Mouse (Mus musculus): Measurements from ENCODE around the gene Paxx. TPM values are rescaled to one million over a fixed set of nuclear protein-coding genes. Genes with fewer than 3 reads are reported as not detected.

Gene Paxx
- polyA plus RNA-seq, 1 experiment from 2014 or later: 14.3 TPM

- WGBS: 79% methylated on average over 20 of the region's 20 CpGs
Observed at GRCm38 (mm10) chr2:25501593-25502486, 40.9 kb upstream of the Paxx start, which contains the start of gene C8g. Gene C8g, minus strand, starts transcription at chr2:25501719.

GRCm38 (mm10) chr2:25500576-25501405, 39.9 kb upstream of the Paxx start, which contains the start of gene Fbxw5:
Gene Fbxw5, plus strand, starts transcription at chr2:25500750.
- H3K27ac ChIP-seq (replicated peaks; ENCODE audit: low read depth, low read length): peak within 1 kb of the TSS; percentile 35; the same call in 1 of the 2 replicates
- ATAC-seq (replicated peaks; ENCODE audit: insufficient number of reproducible peaks, low FRiP score, low TSS enrichment, low read depth): peak; percentile 78
- 2% methylated on average over 36 of the region's 44 CpGs for WGBS

More at GRCm38 (mm10) chr2:25501593-25502486, 40.9 kb upstream of the Paxx start, which contains the start of gene C8g:
- Histone ChIP-seq H3K4me2 (ENCODE audit: low read depth, low read length) (peak within 1 kb of the TSS; percentile 69), H3K27ac (replicated peaks; ENCODE audit: low read depth, low read length) (peak within 1 kb of the TSS; percentile 35; the same call in 1 of the 2 replicates), H3K9ac (replicated peaks; ENCODE audit: low read length) (peak within 1 kb of the TSS; percentile 94), H3K4me3 (ENCODE audit: low read depth, low read length) (peak within 1 kb of the TSS; percentile 89), H3K4me1 (ENCODE audit: control insufficient read depth, insufficient read depth, low read length) (peaks cover 5% of the 10 kb centered on the region), H3K9me3 (replicated peaks; ENCODE audit: control insufficient read depth, low read length) (no peaks in the 10 kb centered on the region), H3K27me3 (ENCODE audit: control insufficient read depth, insufficient read depth, low read length) (no peaks in the 10 kb centered on the region), H3K36me3 (replicated peaks; ENCODE audit: control insufficient read depth, insufficient read depth, low read depth, low read length) (no peaks in the 10 kb centered on the region; the same call in none of the 2 replicates)
- ATAC-seq (replicated peaks; ENCODE audit: insufficient number of reproducible peaks, low FRiP score, low TSS enrichment, low read depth): no peak
- DNase-seq (ENCODE audit: low spot score): no peak

GRCm38 (mm10) chr2:25500071-25500575, 39.2 kb upstream of the Paxx start:
- DNase-seq (ENCODE audit: low spot score): no peak

More at GRCm38 (mm10) chr2:25500576-25501405, 39.9 kb upstream of the Paxx start, which contains the start of gene Fbxw5:
- Histone ChIP-seq H3K27me3 (ENCODE audit: control insufficient read depth, insufficient read depth, low read length) (no peaks in the 10 kb centered on the region), H3K4me3 (ENCODE audit: low read depth, low read length) (peak within 1 kb of the TSS; percentile 89), H3K4me1 (ENCODE audit: control insufficient read depth, insufficient read depth, low read length) (peaks cover 5% of the 10 kb centered on the region), H3K36me3 (replicated peaks; ENCODE audit: control insufficient read depth, insufficient read depth, low read depth, low read length) (no peaks in the 10 kb centered on the region; the same call in 1 of the 2 replicates), H3K9me3 (replicated peaks; ENCODE audit: control insufficient read depth, low read length) (no peaks in the 10 kb centered on the region), H3K4me2 (ENCODE audit: low read depth, low read length) (peak within 1 kb of the TSS; percentile 69), H3K9ac (replicated peaks; ENCODE audit: low read length) (peak within 1 kb of the TSS; percentile 94)
- DNase-seq (ENCODE audit: low spot score): peak; percentile 97

GRCm38 (mm10) chr2:25498622-25499478, 38.0 kb upstream of the Paxx start:
- Histone ChIP-seq H3K27me3 (ENCODE audit: control insufficient read depth, insufficient read depth, low read length) (no peaks in the 10 kb centered on the region), H3K9ac (replicated peaks; ENCODE audit: low read length) (no peak overlapping the region), H3K9me3 (replicated peaks; ENCODE audit: control insufficient read depth, low read length) (no peaks in the 10 kb centered on the region), H3K4me3 (ENCODE audit: low read depth, low read length) (no peak overlapping the region), H3K36me3 (replicated peaks; ENCODE audit: control insufficient read depth, insufficient read depth, low read depth, low read length) (no peaks in the 10 kb centered on the region), H3K4me2 (ENCODE audit: low read depth, low read length) (no peak overlapping the region), H3K4me1 (ENCODE audit: control insufficient read depth, insufficient read depth, low read length) (peaks cover 5% of the 10 kb centered on the region), H3K27ac (replicated peaks; ENCODE audit: low read depth, low read length) (no peak overlapping the region)
- WGBS: 70% methylated on average over 15 of the region's 15 CpGs
- ATAC-seq (replicated peaks; ENCODE audit: insufficient number of reproducible peaks, low FRiP score, low TSS enrichment, low read depth) (no peak), DNase-seq (ENCODE audit: low spot score) (no peak)

More at GRCm38 (mm10) chr2:25500071-25500575, 39.2 kb upstream of the Paxx start:
- Histone ChIP-seq H3K9ac (replicated peaks; ENCODE audit: low read length) (peak overlapping the region; percentile 94), H3K27me3 (ENCODE audit: control insufficient read depth, insufficient read depth, low read length) (no peaks in the 10 kb centered on the region), H3K4me2 (ENCODE audit: low read depth, low read length) (peak overlapping the region; percentile 41), H3K36me3 (replicated peaks; ENCODE audit: control insufficient read depth, insufficient read depth, low read depth, low read length) (no peaks in the 10 kb centered on the region; the same call in 1 of the 2 replicates), H3K4me1 (ENCODE audit: control insufficient read depth, insufficient read depth, low read length) (peaks cover 5% of the 10 kb centered on the region), H3K27ac (replicated peaks; ENCODE audit: low read depth, low read length) (no peak overlapping the region), H3K4me3 (ENCODE audit: low read depth, low read length) (peak overlapping the region; percentile 89), H3K9me3 (replicated peaks; ENCODE audit: control insufficient read depth, low read length) (no peaks in the 10 kb centered on the region)
- whole genome bisulfite sequencing: 64% methylated on average over 6 of the region's 6 CpGs
- ATAC-seq (replicated peaks; ENCODE audit: insufficient number of reproducible peaks, low FRiP score, low TSS enrichment, low read depth): peak; percentile 14

- no peak overlapping the region for H3K27ac ChIP-seq (replicated peaks; ENCODE audit: low read depth, low read length)
- no peak overlapping the region for H3K4me3 ChIP-seq (ENCODE audit: low read depth, low read length)
- H3K9me3 ChIP-seq (replicated peaks; ENCODE audit: control insufficient read depth, low read length): no peaks in the 10 kb centered on the region
- no peak overlapping the region for H3K9ac ChIP-seq (replicated peaks; ENCODE audit: low read length)
- no peaks in the 10 kb centered on the region for H3K36me3 ChIP-seq (replicated peaks; ENCODE audit: control insufficient read depth, insufficient read depth, low read depth, low read length)
- H3K27me3 ChIP-seq (ENCODE audit: control insufficient read depth, insufficient read depth, low read length): no peaks in the 10 kb centered on the region
- DNase-seq (ENCODE audit: low spot score) (no peak), ATAC-seq (replicated peaks; ENCODE audit: insufficient number of reproducible peaks, low FRiP score, low TSS enrichment, low read depth) (no peak)
- H3K4me1 ChIP-seq (ENCODE audit: control insufficient read depth, insufficient read depth, low read length): peaks cover 5% of the 10 kb centered on the region
- H3K4me2 ChIP-seq (ENCODE audit: low read depth, low read length): no peak overlapping the region
- WGBS: 45% methylated on average over 6 of the region's 6 CpGs
Observed at GRCm38 (mm10) chr2:25497846-25498575, 37.1 kb upstream of the Paxx start.

- Histone ChIP-seq H3K4me3 (ENCODE audit: low read depth, low read length) (no peak overlapping the region), H3K27me3 (ENCODE audit: control insufficient read depth, insufficient read depth, low read length) (no peaks in the 10 kb centered on the region), H3K36me3 (replicated peaks; ENCODE audit: control insufficient read depth, insufficient read depth, low read depth, low read length) (no peaks in the 10 kb centered on the region), H3K27ac (replicated peaks; ENCODE audit: low read depth, low read length) (no peak overlapping the region), H3K9ac (replicated peaks; ENCODE audit: low read length) (no peak overlapping the region), H3K4me1 (ENCODE audit: control insufficient read depth, insufficient read depth, low read length) (peaks cover 2% of the 10 kb centered on the region), H3K4me2 (ENCODE audit: low read depth, low read length) (no peak overlapping the region), H3K9me3 (replicated peaks; ENCODE audit: control insufficient read depth, low read length) (no peaks in the 10 kb centered on the region)
- 34% methylated on average over 4 of the region's 4 CpGs for WGBS
- ATAC-seq (replicated peaks; ENCODE audit: insufficient number of reproducible peaks, low FRiP score, low TSS enrichment, low read depth) (no peak), DNase-seq (ENCODE audit: low spot score) (peak; percentile 34)
Observed at GRCm38 (mm10) chr2:25496462-25496861, 35.6 kb upstream of the Paxx start.

All from embryonic facial prominence, embryonic 11.5 days (tissue).